Mouse (Mus musculus): ENCODE results near the gene Pmf1.

- TF ChIP-seq CTCF (IDR thresholded peaks at IDR 0.05; ENCODE audit: low read depth, low read length) (no peak), EP300 (IDR thresholded peaks at IDR 0.05; ENCODE audit: insufficient read depth, low read depth, low read length) (no peak), POLR2A (IDR thresholded peaks at IDR 0.05; ENCODE audit: insufficient read depth, low read length) (no peak)
Observed at GRCm38 (mm10) chr3:88384364-88384763, 25.8 kb downstream of the Pmf1 start, which contains the start of gene Bglap.

Data from ES-Bruce4 (cell line).